Mouse (Mus musculus) embryonic facial prominence, embryonic 13.5 days (tissue): Measurements from ENCODE around the gene Ulk1. TPM values are rescaled to one million over a fixed set of nuclear protein-coding genes. Genes with fewer than 3 reads are reported as not detected.

Experiments
- ATAC-seq: fragments of 200-750 bp; cut with Nextera tagmentation; 2 replicates; pipeline ENCODE4 v1.8.0; 2017; ENCODE audit warnings: low read depth; ENCODE audit not compliant: insufficient number of reproducible peaks, insufficient read depth, low FRiP score, low TSS enrichment
- H3K27ac ChIP-seq: fragments of 300-500 bp; sonication (generic); 2 replicates; pipeline ENCODE4 v1.5.1; 2015; ENCODE audit warnings: moderate library complexity, mild to moderate bottlenecking, inconsistent platforms
- H3K27me3 ChIP-seq: fragments of 300-500 bp; sonication (generic); 2 replicates; pipeline ENCODE4 v1.6.1; 2015; ENCODE audit warnings: mild to moderate bottlenecking, inconsistent platforms
- H3K36me3 ChIP-seq: fragments of 300-500 bp; sonication (generic); 2 replicates; pipeline ENCODE4 v1.6.1; 2015; ENCODE audit warnings: mild to moderate bottlenecking, inconsistent platforms
- H3K4me1 ChIP-seq: fragments of 300-500 bp; sonication (generic); 2 replicates; pipeline ENCODE4 v1.6.1; 2015; ENCODE audit warnings: inconsistent platforms
- H3K4me2 ChIP-seq: fragments of 300-500 bp; sonication (generic); 2 replicates; pipeline ENCODE4 v1.6.1; 2015; ENCODE audit warnings: moderate library complexity, mild to moderate bottlenecking, inconsistent platforms
- H3K4me3 ChIP-seq: fragments of 300-500 bp; sonication (generic); 2 replicates; pipeline ENCODE4 v1.5.1; 2015; ENCODE audit warnings: mild to moderate bottlenecking, inconsistent platforms
- H3K9ac ChIP-seq: fragments of 300-500 bp; sonication (generic); 2 replicates; pipeline ENCODE4 v1.6.1; 2015; ENCODE audit warnings: mild to moderate bottlenecking, inconsistent platforms
- H3K9me3 ChIP-seq: fragments of 300-500 bp; sonication (generic); 2 replicates; pipeline ENCODE4 v1.6.1; 2016; ENCODE audit warnings: inconsistent platforms
- WGBS: fragments of 180-500 bp; shearing (Covaris S2); methylation state at CpG from one replicate; pipeline ENCODE4 v1.1.7; 2015; ENCODE audit warnings: mixed read lengths; 5-methylcytosine and 5-hydroxymethylcytosine counted together
- polyA plus RNA-seq: library from polyadenylated mRNA; unstranded; fragments of >200 nt; fragmentation: Nextera tagmentation; extraction: Ambion mirVana; gene quantifications from 2 replicates; pipeline ENCODE4 v1.2.1, GENCODE M21; 2015

Ulk1 gene
- polyA plus RNA-seq, 1 experiment from 2014 or later = 21.9 TPM

DNA sequence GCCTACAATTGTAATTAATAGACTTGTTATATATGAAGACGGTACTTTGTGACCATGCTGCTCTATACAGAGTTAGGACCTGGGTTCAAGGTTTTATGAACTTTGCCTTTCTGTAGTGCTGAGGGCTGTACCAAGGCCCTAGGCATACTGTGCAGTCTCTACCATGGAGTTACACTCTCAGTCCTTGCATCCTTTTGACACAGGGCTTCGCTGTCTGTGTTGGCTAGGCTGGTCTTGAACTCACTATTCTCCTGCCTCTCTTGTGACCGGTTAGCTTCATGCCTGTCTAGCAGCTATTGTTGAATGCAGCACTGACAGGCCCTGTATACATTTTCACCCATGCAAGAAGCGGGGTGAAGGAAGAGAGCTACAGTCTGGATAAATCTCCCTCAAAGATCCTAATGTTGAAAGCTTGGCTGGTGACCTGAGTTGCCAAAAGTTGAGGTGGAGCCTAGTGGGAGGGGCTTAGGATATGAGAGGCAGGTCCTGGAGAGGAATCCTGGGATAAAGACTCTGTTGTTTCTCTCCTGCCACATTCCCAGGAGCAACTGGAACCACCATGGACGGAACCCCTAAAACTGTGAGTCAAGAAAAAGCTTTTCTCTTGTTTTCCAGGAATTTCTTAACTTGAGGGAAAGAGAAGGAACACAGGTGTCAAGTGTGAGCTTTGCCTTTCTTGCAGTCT is 21.3 kb upstream of the Ulk1 start:
- 84% methylated on average over 5 of the region's 5 CpGs for WGBS
- ATAC-seq = no peak
- Histone ChIP-seq H3K27me3 (no peaks in the 10 kb centered on the region), H3K4me3 (no peak overlapping the region), H3K36me3 (peaks cover 10% of the 10 kb centered on the region; the same call in 1 of the 2 replicates), H3K4me1 (no peaks in the 10 kb centered on the region), H3K27ac (no peak overlapping the region), H3K9ac (no peak overlapping the region), H3K4me2 (no peak overlapping the region), H3K9me3 (no peaks in the 10 kb centered on the region)

DNA sequence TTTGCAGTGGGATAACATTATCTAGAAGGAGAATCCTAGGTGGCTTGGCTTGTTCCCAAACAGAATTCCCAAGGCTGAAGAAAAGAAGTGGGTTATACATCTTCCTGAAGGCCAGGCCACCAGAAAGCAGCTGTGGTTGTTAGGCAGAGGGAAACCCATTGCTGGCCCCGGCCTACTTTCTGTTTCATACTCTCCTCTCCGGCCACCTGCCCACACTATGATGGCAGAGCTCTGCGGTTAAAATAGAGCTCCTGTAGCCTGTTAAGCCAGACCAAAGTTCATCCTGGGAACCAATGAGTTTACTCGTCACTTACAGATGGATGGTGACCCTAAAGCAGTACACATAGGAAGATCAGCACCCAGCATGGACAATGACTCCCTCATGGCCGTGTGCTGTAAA is 17.7 kb upstream of the Ulk1 start:
- Histone ChIP-seq H3K4me1 (no peaks in the 10 kb centered on the region), H3K4me2 (no peak overlapping the region), H3K9ac (no peak overlapping the region), H3K27ac (no peak overlapping the region), H3K9me3 (no peaks in the 10 kb centered on the region), H3K36me3 (peaks cover 4% of the 10 kb centered on the region; the same call in 1 of the 2 replicates), H3K4me3 (no peak overlapping the region), H3K27me3 (no peaks in the 10 kb centered on the region)
- ATAC-seq = no peak
- WGBS = 93% methylated on average over 5 of the region's 5 CpGs

DNA sequence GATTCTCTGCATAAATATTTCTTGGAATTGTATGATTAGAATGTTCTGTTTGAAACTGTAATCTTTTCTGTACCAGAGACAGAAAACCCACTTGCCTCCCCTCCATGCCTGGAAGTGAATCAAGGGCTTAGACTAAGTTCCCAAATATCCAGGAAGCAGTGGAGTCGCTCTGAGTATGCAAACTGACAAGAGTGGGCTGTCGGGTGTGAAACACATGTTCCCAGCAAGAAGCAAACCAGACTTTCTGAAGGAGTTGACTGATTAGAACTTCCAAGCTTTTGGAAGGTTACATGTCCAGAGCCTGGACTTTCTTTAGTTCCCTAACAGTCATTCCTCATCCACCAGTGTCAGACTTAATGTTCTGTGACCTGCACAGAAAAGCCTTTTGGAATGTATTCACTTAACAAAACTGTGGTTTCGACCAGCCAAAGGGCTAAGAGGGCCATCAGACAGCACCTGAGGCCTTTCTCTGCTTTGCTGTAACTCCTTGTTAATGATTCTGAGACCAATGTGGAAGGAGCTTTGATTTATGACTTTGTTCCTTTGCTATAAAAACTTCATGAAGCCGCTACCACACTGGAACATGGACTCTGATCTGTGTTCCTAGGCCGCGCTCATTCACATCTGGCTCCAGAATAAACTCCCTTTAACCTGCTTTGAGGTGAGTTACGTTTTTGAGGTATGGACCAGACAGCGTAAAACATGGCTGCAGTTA is 17.0 kb upstream of the Ulk1 start:
- H3K4me1 ChIP-seq = no peaks in the 10 kb centered on the region
- no peak for ATAC-seq
- H3K36me3 ChIP-seq = peaks cover 4% of the 10 kb centered on the region; the same call in 1 of the 2 replicates
- H3K9ac ChIP-seq = no peak overlapping the region
- no peaks in the 10 kb centered on the region for H3K9me3 ChIP-seq
- no peak overlapping the region for H3K4me3 ChIP-seq
- 84% methylated on average over 8 of the region's 8 CpGs for WGBS
- no peaks in the 10 kb centered on the region for H3K27me3 ChIP-seq
- H3K27ac ChIP-seq = no peak overlapping the region
- no peak overlapping the region for H3K4me2 ChIP-seq

DNA sequence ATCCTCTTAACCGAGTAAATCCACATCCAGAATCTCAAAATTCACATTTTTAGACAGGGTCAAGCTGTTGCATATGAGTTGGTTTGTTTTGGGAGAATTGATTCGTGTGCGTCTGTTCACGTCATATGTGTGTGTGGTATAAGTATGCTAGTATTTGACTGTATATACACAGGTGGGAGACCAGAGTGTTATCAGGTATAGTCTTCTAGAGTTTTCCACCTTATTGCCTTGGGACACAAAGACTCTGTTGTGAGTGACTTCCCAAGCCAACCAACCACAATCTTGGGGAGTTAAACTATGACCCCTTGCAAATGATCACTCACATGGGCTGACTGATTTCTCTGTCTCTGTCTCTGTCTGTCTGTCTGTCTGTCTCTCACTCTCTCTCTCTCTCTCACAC is 14.5 kb upstream of the Ulk1 start:
- Histone ChIP-seq H3K4me2 (no peak overlapping the region), H3K4me3 (no peak overlapping the region), H3K9me3 (no peaks in the 10 kb centered on the region), H3K27ac (no peak overlapping the region), H3K9ac (no peak overlapping the region), H3K4me1 (no peaks in the 10 kb centered on the region), H3K27me3 (no peaks in the 10 kb centered on the region), H3K36me3 (peaks cover 4% of the 10 kb centered on the region; the same call in 1 of the 2 replicates)
- ATAC-seq = no peak
- 77% methylated on average over 4 of the region's 4 CpGs for WGBS

DNA sequence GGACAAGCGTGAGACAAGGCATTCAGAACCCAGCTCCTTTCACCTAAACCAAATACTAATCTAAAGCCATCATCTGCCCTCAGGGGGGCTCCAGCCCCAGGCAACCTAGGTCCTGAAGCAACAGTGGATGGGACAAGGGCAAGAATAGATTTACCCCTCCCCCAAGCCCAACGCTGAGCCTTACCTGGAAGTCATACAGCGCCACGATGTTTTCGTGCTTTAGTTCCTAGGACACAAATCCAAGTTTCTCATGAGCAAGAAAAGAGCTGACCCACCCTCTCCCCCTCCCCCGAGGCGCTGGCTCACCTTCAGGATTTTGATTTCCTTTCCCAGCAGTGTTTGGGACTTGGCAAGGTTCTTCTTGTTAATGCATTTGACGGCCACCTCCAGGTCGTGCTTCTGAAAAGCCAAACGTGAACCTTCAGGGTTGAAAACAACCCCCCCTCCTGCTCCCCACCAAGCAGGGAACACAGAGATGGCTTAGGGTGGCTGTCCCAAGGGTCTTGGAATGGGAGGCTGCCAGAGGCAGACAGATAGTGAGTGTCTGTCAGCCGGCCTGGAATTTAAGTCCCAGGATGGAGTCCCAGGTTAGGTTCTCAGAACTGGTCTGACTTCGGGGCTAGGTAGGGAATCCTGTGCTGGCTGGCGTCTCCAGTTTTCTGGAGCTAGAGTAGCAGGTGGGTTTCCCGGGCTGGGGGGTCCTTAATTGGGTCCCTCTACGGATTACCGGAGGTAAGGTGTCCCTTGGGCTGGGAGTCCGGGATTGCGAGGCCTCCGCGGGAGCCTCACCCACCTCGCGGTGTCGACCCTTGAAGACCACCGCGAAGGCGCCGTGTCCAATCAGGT is 853 bp downstream of the Ulk1 start:
- peaks cover 30% of the 10 kb centered on the region for H3K36me3 ChIP-seq
- peak overlapping the region; percentile 95 for H3K4me2 ChIP-seq
- H3K4me3 ChIP-seq = peak overlapping the region; percentile 96
- WGBS = 1% methylated on average over 27 of the region's 27 CpGs
- no peaks in the 10 kb centered on the region for H3K27me3 ChIP-seq
- peak overlapping the region; percentile 96 for H3K9ac ChIP-seq
- no peak for ATAC-seq
- no peaks in the 10 kb centered on the region for H3K9me3 ChIP-seq
- peaks cover 44% of the 10 kb centered on the region for H3K4me1 ChIP-seq
- peak overlapping the region; percentile 88 for H3K27ac ChIP-seq

DNA sequence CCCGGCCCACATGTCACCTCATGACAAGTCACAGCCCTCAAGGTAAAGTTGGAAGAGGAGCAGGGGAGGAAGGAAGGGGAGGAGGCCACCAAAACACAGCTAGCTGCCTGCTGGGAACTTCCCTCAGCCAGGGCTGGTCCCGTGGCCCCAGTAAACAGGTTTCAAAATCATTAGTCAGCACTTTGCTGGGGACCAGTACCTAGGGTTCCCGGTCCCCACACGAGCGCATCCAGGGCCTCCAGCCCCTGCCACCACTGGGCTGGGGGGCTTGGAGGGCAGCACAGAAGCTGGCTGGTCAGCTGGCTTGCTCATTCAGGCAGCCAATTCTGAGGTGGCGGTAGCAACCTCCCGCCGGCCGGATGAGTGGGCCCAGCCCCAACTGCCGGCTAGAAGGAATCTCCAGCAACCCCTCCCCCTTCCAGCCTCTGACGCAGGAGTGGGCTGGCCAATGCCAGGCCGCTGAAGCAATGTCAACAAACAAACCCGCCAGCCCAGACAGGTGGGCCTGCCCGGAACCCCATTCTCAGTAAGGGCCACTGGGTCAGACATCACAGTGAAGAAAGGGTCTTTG is 1.8 kb downstream of the Ulk1 start:
- Histone ChIP-seq H3K9ac (peak overlapping the region; percentile 96), H3K9me3 (no peaks in the 10 kb centered on the region), H3K27me3 (no peaks in the 10 kb centered on the region), H3K27ac (peak overlapping the region; percentile 28; the same call in 1 of the 2 replicates), H3K4me3 (peak overlapping the region; percentile 96), H3K36me3 (peaks cover 33% of the 10 kb centered on the region), H3K4me1 (peaks cover 44% of the 10 kb centered on the region), H3K4me2 (peak overlapping the region; percentile 95)
- peak; percentile 59; the same call in 1 of the 2 replicates for ATAC-seq
- WGBS = 4% methylated on average over 14 of the region's 14 CpGs

DNA sequence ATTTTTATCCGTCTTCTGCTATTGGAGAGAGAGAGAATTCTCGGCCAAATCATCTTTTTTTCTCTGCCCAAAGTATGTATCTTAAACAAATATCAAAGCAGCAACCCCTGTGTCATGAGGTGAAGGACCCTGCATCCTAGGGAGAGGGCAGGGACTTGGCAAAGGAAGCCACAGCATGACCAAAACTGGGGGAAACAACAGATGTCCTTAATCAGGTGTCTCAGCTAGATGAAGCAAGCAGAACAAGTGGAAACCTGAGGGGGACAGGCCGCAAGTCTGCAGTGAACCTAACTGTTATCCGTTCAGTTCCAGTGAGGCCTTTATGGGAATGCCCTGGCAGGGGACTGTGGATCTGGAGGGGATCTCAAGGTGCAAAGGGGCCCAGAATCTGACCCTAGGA is 2.4 kb downstream of the Ulk1 start:
- no peak for ATAC-seq
- WGBS = 71% methylated on average over 4 of the region's 4 CpGs
- Histone ChIP-seq H3K27me3 (no peaks in the 10 kb centered on the region), H3K36me3 (peaks cover 39% of the 10 kb centered on the region), H3K9me3 (no peaks in the 10 kb centered on the region), H3K9ac (peak overlapping the region; percentile 96; the same call in 1 of the 2 replicates), H3K4me2 (peak overlapping the region; percentile 95), H3K4me1 (peaks cover 44% of the 10 kb centered on the region), H3K27ac (0 out of 2 replicates have a peak overlapping the region, but pooled peaks have one; percentile 28), H3K4me3 (peak overlapping the region; percentile 96)

DNA sequence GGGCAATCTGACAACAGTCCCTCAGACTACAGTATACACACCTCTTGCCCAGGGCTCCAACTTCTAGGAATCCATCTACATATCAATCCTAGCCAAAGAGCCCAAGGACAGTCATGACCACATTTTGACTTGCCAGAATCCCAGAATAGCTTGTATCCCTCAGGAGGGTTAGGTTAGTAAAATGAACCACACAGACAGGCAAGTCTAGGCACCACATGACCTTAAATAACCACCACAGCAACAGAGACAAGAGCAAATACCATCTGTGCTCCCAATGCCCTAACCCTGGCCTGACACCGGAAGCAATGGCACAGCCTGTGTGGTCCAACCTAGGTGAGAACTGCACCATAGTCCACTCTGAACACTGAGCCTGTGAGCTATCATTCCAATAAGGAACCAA is 3.2 kb downstream of the Ulk1 start:
- H3K27ac ChIP-seq = no peak overlapping the region
- H3K4me2 ChIP-seq = peak overlapping the region; percentile 95
- peaks cover 52% of the 10 kb centered on the region for H3K4me1 ChIP-seq
- H3K9me3 ChIP-seq = no peaks in the 10 kb centered on the region
- no peak for ATAC-seq
- no peak overlapping the region for H3K4me3 ChIP-seq
- 73% methylated on average over 1 of the region's 1 CpGs for WGBS
- no peaks in the 10 kb centered on the region for H3K27me3 ChIP-seq
- peaks cover 46% of the 10 kb centered on the region for H3K36me3 ChIP-seq
- 0 out of 2 replicates have a peak overlapping the region, but pooled peaks have one; percentile 7 for H3K9ac ChIP-seq

DNA sequence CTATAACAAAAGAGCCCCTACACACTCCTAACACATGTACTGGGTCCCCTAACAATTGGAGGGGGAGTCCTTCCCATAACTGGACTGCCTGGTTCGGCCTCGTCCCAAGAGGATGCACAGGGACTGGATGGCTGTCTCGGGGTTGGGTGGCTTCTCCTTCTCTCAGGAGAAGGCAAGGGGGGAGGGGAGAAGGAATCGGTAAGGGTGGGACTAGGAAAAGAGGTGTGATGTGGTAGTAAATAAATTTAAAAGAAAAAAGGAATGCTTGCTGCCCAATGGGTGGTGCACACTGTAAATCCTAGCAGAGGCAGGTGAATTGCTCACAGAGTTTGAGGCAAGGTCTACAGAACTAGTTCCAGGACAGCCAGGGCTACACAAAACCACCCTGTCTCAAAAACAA is 3.7 kb downstream of the Ulk1 start:
- H3K36me3 ChIP-seq = peaks cover 51% of the 10 kb centered on the region
- H3K27me3 ChIP-seq = no peaks in the 10 kb centered on the region
- no peak overlapping the region for H3K4me2 ChIP-seq
- peaks cover 56% of the 10 kb centered on the region for H3K4me1 ChIP-seq
- 87% methylated on average over 4 of the region's 4 CpGs for WGBS
- no peak overlapping the region for H3K9ac ChIP-seq
- H3K4me3 ChIP-seq = no peak overlapping the region
- H3K27ac ChIP-seq = no peak overlapping the region
- no peaks in the 10 kb centered on the region for H3K9me3 ChIP-seq
- no peak for ATAC-seq

DNA sequence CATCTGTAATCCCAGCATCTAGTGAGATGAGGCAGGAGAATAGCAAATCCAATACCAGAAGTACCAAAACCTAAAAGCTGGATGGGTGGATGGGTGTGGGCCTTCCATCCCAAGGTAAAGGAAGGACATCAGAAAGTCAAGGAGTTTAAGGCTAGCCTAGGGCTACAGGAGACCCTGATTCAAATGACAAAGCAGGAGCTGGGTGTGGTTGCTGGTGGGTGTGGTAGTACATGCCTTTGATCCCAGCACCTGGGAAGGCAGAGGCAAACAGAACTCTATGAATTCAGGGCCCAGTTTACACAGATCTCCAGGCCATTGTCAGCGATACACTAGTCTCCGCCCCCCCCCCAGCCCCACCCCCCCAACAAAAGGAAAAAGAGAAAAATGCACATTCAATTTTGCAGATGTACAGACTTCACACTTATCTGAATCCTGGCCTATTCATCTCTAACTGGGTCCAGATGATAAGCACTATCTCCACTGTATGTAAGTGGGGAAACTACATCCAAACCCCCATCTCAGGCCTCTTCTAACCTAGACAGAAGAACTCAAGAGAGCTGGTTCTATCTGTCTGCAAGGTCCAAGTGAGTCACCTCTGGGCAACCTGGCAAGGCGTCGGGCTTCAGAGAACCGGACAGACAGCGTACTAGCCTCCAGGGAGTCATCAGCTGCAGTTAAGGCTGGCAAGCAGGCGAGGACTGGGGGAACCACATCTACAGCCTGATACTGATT is 5.7 kb downstream of the Ulk1 start:
- Histone ChIP-seq H3K27ac (no peak overlapping the region), H3K4me3 (no peak overlapping the region), H3K9me3 (no peaks in the 10 kb centered on the region), H3K4me1 (peaks cover 56% of the 10 kb centered on the region), H3K36me3 (peaks cover 71% of the 10 kb centered on the region), H3K4me2 (no peak overlapping the region), H3K27me3 (no peaks in the 10 kb centered on the region), H3K9ac (no peak overlapping the region)
- no peak for ATAC-seq
- WGBS = 68% methylated on average over 7 of the region's 7 CpGs

DNA sequence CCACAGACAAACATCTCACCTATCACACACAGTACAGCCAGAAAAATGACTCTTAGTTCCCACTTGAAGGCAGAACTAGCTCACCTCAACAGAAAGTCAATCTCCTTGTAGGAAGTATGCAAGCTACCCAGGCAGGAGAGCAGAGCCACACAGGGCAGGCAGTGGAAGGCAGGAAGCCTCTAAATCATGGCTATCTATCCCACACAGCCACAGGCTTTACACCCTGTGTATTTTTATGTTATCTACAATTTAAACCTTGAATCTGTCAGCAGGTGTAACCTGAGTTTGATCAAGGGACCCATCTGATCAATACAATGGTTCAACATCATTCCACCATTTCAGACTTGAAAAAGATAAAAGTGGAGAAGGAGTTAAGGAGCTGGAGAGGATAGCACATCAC is 7.1 kb downstream of the Ulk1 start:
- Histone ChIP-seq H3K4me1 (peaks cover 42% of the 10 kb centered on the region), H3K4me3 (no peak overlapping the region), H3K9ac (no peak overlapping the region), H3K27me3 (no peaks in the 10 kb centered on the region), H3K27ac (no peak overlapping the region), H3K4me2 (no peak overlapping the region), H3K36me3 (peaks cover 84% of the 10 kb centered on the region), H3K9me3 (no peaks in the 10 kb centered on the region)
- ATAC-seq = no peak
